Mouse (Mus musculus): ENCODE measurements at regions not wholly inside any gene's neighbourhood (a gene's known extent, or its start where the extent isn't known, plus 50 kb on each side); places are given as distances from the start of the nearest gene placed in this dataset.

- ATAC-seq (ENCODE audit: insufficient number of reproducible peaks, insufficient read depth, low FRiP score, low TSS enrichment, low read depth) = no peak
- Histone ChIP-seq H3K27ac (no peak overlapping the region), H3K9ac (no peak overlapping the region), H3K27me3 (peaks cover 9% of the 10 kb centered on the region), H3K4me1 (peaks cover 12% of the 10 kb centered on the region; the same call in 1 of the 2 replicates), H3K9me3 (no peaks in the 10 kb centered on the region), H3K4me3 (no peak overlapping the region), H3K36me3 (no peaks in the 10 kb centered on the region), H3K4me2 (no peak overlapping the region)
- WGBS = 81% methylated on average over 2 of the region's 2 CpGs
These were observed 618.6 kb downstream of the Insc start for GRCm38 (mm10) chr7:115362117-115362516.

GRCm38 (mm10) chr7:115366910-115367309 is 623.4 kb downstream of the Insc start:
- Histone ChIP-seq H3K4me1 (peaks cover 22% of the 10 kb centered on the region), H3K9me3 (no peaks in the 10 kb centered on the region), H3K36me3 (no peaks in the 10 kb centered on the region), H3K4me3 (no peak overlapping the region), H3K27ac (no peak overlapping the region), H3K27me3 (peaks cover 24% of the 10 kb centered on the region), H3K9ac (no peak overlapping the region), H3K4me2 (no peak overlapping the region)
- WGBS = 42% methylated on average over 5 of the region's 5 CpGs
- no peak for ATAC-seq (ENCODE audit: insufficient number of reproducible peaks, insufficient read depth, low FRiP score, low TSS enrichment, low read depth)

- Histone ChIP-seq H3K36me3 (no peaks in the 10 kb centered on the region), H3K4me2 (no peak overlapping the region), H3K27ac (peak overlapping the region; percentile 66), H3K9ac (no peak overlapping the region), H3K27me3 (peaks cover 33% of the 10 kb centered on the region), H3K4me1 (peaks cover 19% of the 10 kb centered on the region), H3K4me3 (no peak overlapping the region), H3K9me3 (no peaks in the 10 kb centered on the region)
- ATAC-seq (ENCODE audit: insufficient number of reproducible peaks, insufficient read depth, low FRiP score, low TSS enrichment, low read depth) = peak; percentile 27; the same call in 1 of the 2 replicates
- 30% methylated on average over 9 of the region's 9 CpGs for WGBS
These were observed 627.6 kb downstream of the Insc start for GRCm38 (mm10) chr7:115371143-115371542.

- H3K9ac ChIP-seq = no peak overlapping the region
- ATAC-seq (ENCODE audit: insufficient number of reproducible peaks, insufficient read depth, low FRiP score, low TSS enrichment, low read depth) = no peak
- no peak overlapping the region for H3K4me3 ChIP-seq
- H3K27ac ChIP-seq = no peak overlapping the region
- H3K36me3 ChIP-seq = no peaks in the 10 kb centered on the region
- H3K27me3 ChIP-seq = peaks cover 30% of the 10 kb centered on the region
- H3K4me1 ChIP-seq = peaks cover 4% of the 10 kb centered on the region; the same call in 1 of the 2 replicates
- no peaks in the 10 kb centered on the region for H3K9me3 ChIP-seq
- WGBS = 89% methylated on average over 2 of the region's 2 CpGs
- no peak overlapping the region for H3K4me2 ChIP-seq
These were observed 629.4 kb downstream of the Insc start for GRCm38 (mm10) chr7:115372921-115373320.

- H3K36me3 ChIP-seq = no peaks in the 10 kb centered on the region
- H3K27me3 ChIP-seq = peaks cover 32% of the 10 kb centered on the region
- 76% methylated on average over 8 of the region's 8 CpGs for WGBS
These were observed 630.5 kb downstream of the Insc start for GRCm38 (mm10) chr7:115373781-115374533.

GRCm38 (mm10) chr7:115376067-115376466 is 632.6 kb downstream of the Insc start:
- ATAC-seq (ENCODE audit: insufficient number of reproducible peaks, insufficient read depth, low FRiP score, low TSS enrichment, low read depth) = no peak
- peaks cover 24% of the 10 kb centered on the region for H3K4me1 ChIP-seq
- H3K27ac ChIP-seq = no peak overlapping the region
- no peaks in the 10 kb centered on the region for H3K9me3 ChIP-seq
- WGBS = 75% methylated on average over 4 of the region's 4 CpGs
- H3K9ac ChIP-seq = no peak overlapping the region
- no peak overlapping the region for H3K4me2 ChIP-seq
- peaks cover 29% of the 10 kb centered on the region for H3K27me3 ChIP-seq
- H3K36me3 ChIP-seq = no peaks in the 10 kb centered on the region
- H3K4me3 ChIP-seq = no peak overlapping the region

More at GRCm38 (mm10) chr7:115373781-115374533, 630.5 kb downstream of the Insc start:
- H3K4me2 ChIP-seq = no peak overlapping the region
- H3K4me3 ChIP-seq = no peak overlapping the region
- H3K27ac ChIP-seq = no peak overlapping the region; the same call in 1 of the 2 replicates
- H3K9ac ChIP-seq = no peak overlapping the region
- ATAC-seq (ENCODE audit: insufficient number of reproducible peaks, insufficient read depth, low FRiP score, low TSS enrichment, low read depth) = no peak
- peaks cover 7% of the 10 kb centered on the region for H3K4me1 ChIP-seq
- H3K9me3 ChIP-seq = no peaks in the 10 kb centered on the region

- peaks cover 31% of the 10 kb centered on the region for H3K4me1 ChIP-seq
- no peak overlapping the region for H3K4me2 ChIP-seq
- H3K9ac ChIP-seq = no peak overlapping the region
- no peak for ATAC-seq (ENCODE audit: insufficient number of reproducible peaks, insufficient read depth, low FRiP score, low TSS enrichment, low read depth)
- WGBS = 85% methylated on average over 3 of the region's 3 CpGs
- peak overlapping the region; percentile 52; the same call in 1 of the 2 replicates for H3K27ac ChIP-seq
- no peaks in the 10 kb centered on the region for H3K36me3 ChIP-seq
- H3K9me3 ChIP-seq = no peaks in the 10 kb centered on the region
- H3K27me3 ChIP-seq = peaks cover 19% of the 10 kb centered on the region
- H3K4me3 ChIP-seq = no peak overlapping the region
These were observed 635.3 kb downstream of the Insc start for GRCm38 (mm10) chr7:115378836-115379235.

- WGBS = 13% methylated on average over 7 of the region's 7 CpGs
These were observed 636.1 kb downstream of the Insc start for GRCm38 (mm10) chr7:115379600-115379999.

GRCm38 (mm10) chr7:115380989-115381610 is 637.6 kb downstream of the Insc start:
- Histone ChIP-seq H3K9ac (no peak overlapping the region), H3K4me2 (peak overlapping the region; percentile 7), H3K4me3 (no peak overlapping the region), H3K36me3 (no peaks in the 10 kb centered on the region), H3K27me3 (peaks cover 18% of the 10 kb centered on the region), H3K4me1 (peaks cover 31% of the 10 kb centered on the region), H3K27ac (peak overlapping the region; percentile 52), H3K9me3 (no peaks in the 10 kb centered on the region)
- no peak for ATAC-seq (ENCODE audit: insufficient number of reproducible peaks, insufficient read depth, low FRiP score, low TSS enrichment, low read depth)
- WGBS = 13% methylated on average over 8 of the region's 8 CpGs

More at GRCm38 (mm10) chr7:115379600-115379999, 636.1 kb downstream of the Insc start:
- H3K4me1 ChIP-seq = peaks cover 31% of the 10 kb centered on the region
- peaks cover 13% of the 10 kb centered on the region for H3K27me3 ChIP-seq
- H3K9ac ChIP-seq = no peak overlapping the region
- no peak overlapping the region for H3K4me2 ChIP-seq
- H3K4me3 ChIP-seq = no peak overlapping the region
- peak; percentile 83 for ATAC-seq (ENCODE audit: insufficient number of reproducible peaks, insufficient read depth, low FRiP score, low TSS enrichment, low read depth)
- H3K27ac ChIP-seq = peak overlapping the region; percentile 52
- no peaks in the 10 kb centered on the region for H3K9me3 ChIP-seq
- no peaks in the 10 kb centered on the region for H3K36me3 ChIP-seq

- Histone ChIP-seq H3K4me3 (no peak overlapping the region), H3K36me3 (no peaks in the 10 kb centered on the region), H3K9me3 (no peaks in the 10 kb centered on the region), H3K4me1 (peaks cover 31% of the 10 kb centered on the region), H3K27ac (no peak overlapping the region), H3K9ac (no peak overlapping the region), H3K4me2 (no peak overlapping the region), H3K27me3 (peaks cover 10% of the 10 kb centered on the region; the same call in 1 of the 2 replicates)
- no peak for ATAC-seq (ENCODE audit: insufficient number of reproducible peaks, insufficient read depth, low FRiP score, low TSS enrichment, low read depth)
- 34% methylated on average over 2 of the region's 2 CpGs for WGBS
These were observed 639.4 kb downstream of the Insc start for GRCm38 (mm10) chr7:115382876-115383275.

GRCm38 (mm10) chr7:115388874-115389273 is 645.4 kb downstream of the Insc start:
- 42% methylated on average over 5 of the region's 5 CpGs for WGBS
- H3K9me3 ChIP-seq = no peaks in the 10 kb centered on the region
- H3K36me3 ChIP-seq = no peaks in the 10 kb centered on the region
- no peaks in the 10 kb centered on the region for H3K4me1 ChIP-seq
- H3K27ac ChIP-seq = no peak overlapping the region
- H3K27me3 ChIP-seq = 0 out of 2 replicates have a peak, but pooled peaks cover 14% of the 10 kb centered on the region
- no peak overlapping the region for H3K9ac ChIP-seq
- ATAC-seq (ENCODE audit: insufficient number of reproducible peaks, insufficient read depth, low FRiP score, low TSS enrichment, low read depth) = no peak
- no peak overlapping the region for H3K4me2 ChIP-seq
- no peak overlapping the region for H3K4me3 ChIP-seq

- WGBS = 83% methylated on average over 3 of the region's 3 CpGs
- Histone ChIP-seq H3K4me3 (no peak overlapping the region), H3K27me3 (0 out of 2 replicates have a peak, but pooled peaks cover 9% of the 10 kb centered on the region), H3K9me3 (no peaks in the 10 kb centered on the region), H3K9ac (no peak overlapping the region), H3K27ac (no peak overlapping the region), H3K36me3 (no peaks in the 10 kb centered on the region), H3K4me1 (no peaks in the 10 kb centered on the region), H3K4me2 (no peak overlapping the region)
- ATAC-seq (ENCODE audit: insufficient number of reproducible peaks, insufficient read depth, low FRiP score, low TSS enrichment, low read depth) = no peak
These were observed 646.1 kb downstream of the Sox6 start for GRCm38 (mm10) chr7:115392520-115392919.

All from embryonic facial prominence, embryonic 13.5 days (tissue).